ENCODE assay signal across 28 mouse cellular contexts in the genomic region with DNA sequence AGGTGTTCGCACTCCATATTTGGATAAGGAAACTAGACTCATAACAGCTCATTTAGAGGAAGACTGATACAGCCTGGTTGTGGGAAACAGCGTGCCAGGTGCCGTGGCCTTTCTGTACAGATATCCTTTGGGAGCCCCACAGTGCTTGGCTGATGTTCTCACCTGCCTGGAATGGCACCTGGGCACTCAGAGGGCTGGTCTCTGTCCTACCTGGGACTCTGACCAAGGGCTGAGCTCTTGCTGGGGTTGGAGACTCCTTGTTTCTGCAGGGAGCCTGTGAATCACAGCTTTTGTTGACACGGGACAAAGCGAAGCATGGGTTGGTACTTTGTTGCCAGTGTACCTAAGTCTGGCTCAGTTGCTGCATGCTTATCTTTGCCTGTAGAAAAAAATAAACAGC. TPM values are rescaled to one million over a fixed set of nuclear protein-coding genes. Genes with fewer than 3 reads are reported as not detected.
DNase-seq lines count a peak whose midpoint lies in the region; ATAC-seq and TF ChIP-seq lines count a peak whose summit lies in the region.
"Had no signal": no experiment of that assay in that cellular context is flagged by ENCODE, and none has a peak within 500 bp of the region (broad histone marks: within the 10 kb centered on the region; RNA-seq: fewer than 3 reads in every experiment).

No protein-coding gene starts in this region.

- no peak overlapping the region for H3K27ac ChIP-seq in heart, embryonic 10.5 days
- H3K27ac ChIP-seq in heart, embryonic 12.5 days (ENCODE audit: poor library complexity, severe bottlenecking), result no peak overlapping the region
- no peak overlapping the region for H3K27ac ChIP-seq in stomach, postnatal 0 days (replicated peaks)
- H3K27ac ChIP-seq: embryonic facial prominence, embryonic 13.5 days; embryonic facial prominence, embryonic 15.5 days; forebrain, embryonic 13.5 days; forebrain, embryonic 15.5 days had no signal

- peaks cover 6% of the 10 kb centered on the region; the same call in 1 of the 2 replicates for H3K4me1 ChIP-seq in heart, embryonic 10.5 days
- no peaks in the 10 kb centered on the region for H3K4me1 ChIP-seq in heart, embryonic 12.5 days (replicated peaks)
- no peaks in the 10 kb centered on the region for H3K4me1 ChIP-seq in stomach, postnatal 0 days (replicated peaks; ENCODE audit: control insufficient read depth, insufficient read depth)
- H3K4me1 ChIP-seq: forebrain, embryonic 13.5 days; forebrain, embryonic 15.5 days had no signal

- no peak for TF ChIP-seq EP300 in stomach, postnatal 0 days (optimal IDR thresholded peaks at IDR 0.05)

- peak; percentile 70 for DNase-seq in heart, embryonic 10.5 days (ENCODE audit: low spot score)
- peak; percentile 35 for DNase-seq in stomach, postnatal 0 days (ENCODE audit: low spot score)
- DNase-seq in testis, postnatal 10 days (ENCODE audit: low spot score), result peak; percentile 39
- no peak for DNase-seq in kidney, postnatal 10 days
- DNase-seq: adrenal gland, adult 2 months; adrenal gland, postnatal 10 days; adrenal gland, postnatal 25 days; cerebellum, adult 11 months; cerebellum, adult 18-20 months; cerebellum, adult 8-10 months; cerebellum, adult 9-11 months; cerebellum, postnatal 14 days; cerebellum, postnatal 36 days; embryo, embryonic 11 days had no signal

- H3K4me3 ChIP-seq in heart, embryonic 10.5 days, result no peak overlapping the region
- H3K4me3 ChIP-seq in heart, embryonic 12.5 days, result no peak overlapping the region
- H3K4me3 ChIP-seq in stomach, postnatal 0 days (ENCODE audit: low read depth, low read length), result no peak overlapping the region
- H3K4me3 ChIP-seq: embryonic facial prominence, embryonic 13.5 days; embryonic facial prominence, embryonic 15.5 days; forebrain, embryonic 13.5 days; forebrain, embryonic 15.5 days had no signal

- H3K27me3 ChIP-seq in heart, embryonic 10.5 days (ENCODE audit: insufficient read depth, poor library complexity, severe bottlenecking), result peaks cover 21% of the 10 kb centered on the region
- peaks cover 33% of the 10 kb centered on the region for H3K27me3 ChIP-seq in heart, embryonic 12.5 days (replicated peaks)
- no peaks in the 10 kb centered on the region for H3K27me3 ChIP-seq in stomach, postnatal 0 days (ENCODE audit: control insufficient read depth, insufficient read depth, low read length)
- H3K27me3 ChIP-seq: embryonic facial prominence, embryonic 13.5 days; embryonic facial prominence, embryonic 15.5 days; forebrain, embryonic 13.5 days; forebrain, embryonic 15.5 days had no signal

- H3K4me2 ChIP-seq in heart, embryonic 12.5 days, result no peak overlapping the region
- H3K4me2 ChIP-seq in stomach, postnatal 0 days (replicated peaks; ENCODE audit: low read depth), result no peak overlapping the region
- H3K4me2 ChIP-seq: embryonic facial prominence, embryonic 13.5 days; embryonic facial prominence, embryonic 15.5 days; forebrain, embryonic 13.5 days; forebrain, embryonic 15.5 days had no signal

- H3K9me3 ChIP-seq in heart, embryonic 10.5 days, result no peaks in the 10 kb centered on the region
- H3K9me3 ChIP-seq in heart, embryonic 12.5 days (replicated peaks), result no peaks in the 10 kb centered on the region
- H3K9me3 ChIP-seq in stomach, postnatal 0 days (ENCODE audit: control insufficient read depth, low read length), result no peaks in the 10 kb centered on the region
- H3K9me3 ChIP-seq: embryonic facial prominence, embryonic 13.5 days; embryonic facial prominence, embryonic 15.5 days; forebrain, embryonic 13.5 days; forebrain, embryonic 15.5 days had no signal

- no peak for TF ChIP-seq CTCF in stomach, postnatal 0 days (IDR thresholded peaks at IDR 0.05; ENCODE audit: low read depth)

- H3K36me3 ChIP-seq in heart, embryonic 10.5 days, result no peaks in the 10 kb centered on the region
- H3K36me3 ChIP-seq in heart, embryonic 12.5 days, result no peaks in the 10 kb centered on the region
- H3K36me3 ChIP-seq in stomach, postnatal 0 days (ENCODE audit: control insufficient read depth, insufficient read depth, low read length), result no peaks in the 10 kb centered on the region
- H3K36me3 ChIP-seq: embryonic facial prominence, embryonic 13.5 days; embryonic facial prominence, embryonic 15.5 days; forebrain, embryonic 15.5 days had no signal

- ATAC-seq in heart, embryonic 12.5 days (ENCODE audit: insufficient number of reproducible peaks, low FRiP score), result no peak
- ATAC-seq in stomach, postnatal 0 days (ENCODE audit: low FRiP score, low TSS enrichment), result peak; percentile 47
- ATAC-seq in erythroblast, adult 5-6 weeks (replicated peaks; ENCODE audit: low FRiP score, poor library complexity, severe bottlenecking), result no peak
- ATAC-seq: forebrain, embryonic 13.5 days; forebrain, embryonic 15.5 days had no signal

- 64% methylated on average over 5 of the region's 5 CpGs for WGBS in heart, embryonic 10.5 days
- WGBS in heart, embryonic 12.5 days, result 64% methylated on average over 5 of the region's 5 CpGs
- WGBS in stomach, postnatal 0 days, result 63% methylated on average over 5 of the region's 5 CpGs

- H3K9ac ChIP-seq in heart, embryonic 12.5 days, result no peak overlapping the region
- H3K9ac ChIP-seq in stomach, postnatal 0 days (ENCODE audit: low read length), result no peak overlapping the region
- H3K9ac ChIP-seq: embryonic facial prominence, embryonic 13.5 days; embryonic facial prominence, embryonic 15.5 days; forebrain, embryonic 13.5 days; forebrain, embryonic 15.5 days had no signal

RNA-seq across cellular contexts. Expression of a gene that starts 1.8 kb away (rescaled TPM):
- 0.10 TPM in 1 of 2 replicates, not detected in the other for polyA plus RNA-seq in heart, embryonic 10.5 days (2016; fragmentation: Nextera tagmentation; extraction: Ambion mirVana)
- polyA plus RNA-seq in heart, embryonic 12.5 days (2016; fragmentation: Nextera tagmentation; extraction: Ambion mirVana), result not detected in 2 replicates
- 0.57 and 0.94 TPM in 2 replicates for polyA plus RNA-seq in stomach, postnatal 0 days (2015; fragmentation: Nextera tagmentation; extraction: Ambion mirVana)
- not detected in 2 replicates for total RNA-seq in erythroblast, adult 5-6 weeks (2015; ENCODE audit: low replicate concordance)
- not detected in 2 replicates for total RNA-seq in erythroblast, adult 5-6 weeks (2017; ENCODE audit: low replicate concordance)
- total RNA-seq: adrenal gland, adult 2 months; adrenal gland, postnatal 10 days; adrenal gland, postnatal 25 days; adrenal gland, postnatal 4 days; common myeloid progenitor, adult 5-6 weeks; MEL had no signal
- polyA plus RNA-seq: adrenal gland, adult 2 months; C2C12; forebrain, embryonic 11.5 days; forebrain, embryonic 13.5 days; forebrain, embryonic 15.5 days had no signal

RNA-seq across cellular contexts. Expression of a gene that starts 12.8 kb away (rescaled TPM):
- 0.26 and 0.29 TPM in 2 replicates for polyA plus RNA-seq in heart, embryonic 10.5 days (2016; fragmentation: Nextera tagmentation; extraction: Ambion mirVana)
- 0.06 and 0.28 TPM in 2 replicates for polyA plus RNA-seq in heart, embryonic 12.5 days (2016; fragmentation: Nextera tagmentation; extraction: Ambion mirVana)
- 0.18 and 0.21 TPM in 2 replicates for polyA plus RNA-seq in stomach, postnatal 0 days (2015; fragmentation: Nextera tagmentation; extraction: Ambion mirVana)
- total RNA-seq in erythroblast, adult 5-6 weeks (2015; ENCODE audit: low replicate concordance), result not detected in 2 replicates
- total RNA-seq in erythroblast, adult 5-6 weeks (2017; ENCODE audit: low replicate concordance), result not detected in 2 replicates
- total RNA-seq: adrenal gland, adult 2 months; adrenal gland, postnatal 25 days; common myeloid progenitor, adult 5-6 weeks; MEL had no signal
- polyA plus RNA-seq: adrenal gland, adult 2 months; C2C12; forebrain, embryonic 13.5 days had no signal

RNA-seq across cellular contexts. Expression of a gene that starts 25.0 kb away (rescaled TPM):
- polyA plus RNA-seq in heart, embryonic 10.5 days (2016; fragmentation: Nextera tagmentation; extraction: Ambion mirVana), result not detected in 2 replicates
- polyA plus RNA-seq in heart, embryonic 12.5 days (2016; fragmentation: Nextera tagmentation; extraction: Ambion mirVana), result not detected in 2 replicates
- polyA plus RNA-seq in stomach, postnatal 0 days (2015; fragmentation: Nextera tagmentation; extraction: Ambion mirVana), result 0.06 TPM in 1 of 2 replicates, not detected in the other
- not detected in 2 replicates for total RNA-seq in erythroblast, adult 5-6 weeks (2015; ENCODE audit: low replicate concordance)
- total RNA-seq in erythroblast, adult 5-6 weeks (2017; ENCODE audit: low replicate concordance), result not detected in 2 replicates
- total RNA-seq: adrenal gland, adult 2 months; adrenal gland, postnatal 10 days; adrenal gland, postnatal 25 days; adrenal gland, postnatal 4 days; common myeloid progenitor, adult 5-6 weeks; ES-E14; MEL had no signal
- polyA plus RNA-seq: adrenal gland, adult 2 months; brain, embryonic 14.5 days; C2C12; embryonic facial prominence, embryonic 11.5 days; embryonic facial prominence, embryonic 13.5 days; forebrain, embryonic 11.5 days; forebrain, embryonic 13.5 days; forebrain, embryonic 15.5 days had no signal

RNA-seq across cellular contexts. Expression of a gene that starts 42.9 kb away (rescaled TPM):
- not detected in 2 replicates for polyA plus RNA-seq in heart, embryonic 10.5 days (2016; fragmentation: Nextera tagmentation; extraction: Ambion mirVana)
- not detected in 2 replicates for polyA plus RNA-seq in heart, embryonic 12.5 days (2016; fragmentation: Nextera tagmentation; extraction: Ambion mirVana)
- 0.10 and 0.15 TPM in 2 replicates for polyA plus RNA-seq in stomach, postnatal 0 days (2015; fragmentation: Nextera tagmentation; extraction: Ambion mirVana)
- total RNA-seq in erythroblast, adult 5-6 weeks (2015; ENCODE audit: low replicate concordance), result not detected in 2 replicates
- not detected in 2 replicates for total RNA-seq in erythroblast, adult 5-6 weeks (2017; ENCODE audit: low replicate concordance)
- total RNA-seq: adrenal gland, adult 2 months; adrenal gland, postnatal 10 days; adrenal gland, postnatal 25 days; adrenal gland, postnatal 4 days; common myeloid progenitor, adult 5-6 weeks; ES-E14; MEL had no signal
- polyA plus RNA-seq: adrenal gland, adult 2 months; brain, embryonic 14.5 days; C2C12; embryonic facial prominence, embryonic 11.5 days; embryonic facial prominence, embryonic 13.5 days; forebrain, embryonic 11.5 days; forebrain, embryonic 13.5 days; forebrain, embryonic 15.5 days had no signal

RNA-seq across cellular contexts. Expression of a gene that starts 52.5 kb away (rescaled TPM):
- polyA plus RNA-seq in heart, embryonic 10.5 days (2016; fragmentation: Nextera tagmentation; extraction: Ambion mirVana), result not detected in 2 replicates
- polyA plus RNA-seq in heart, embryonic 12.5 days (2016; fragmentation: Nextera tagmentation; extraction: Ambion mirVana), result not detected in 2 replicates
- not detected in 2 replicates for polyA plus RNA-seq in stomach, postnatal 0 days (2015; fragmentation: Nextera tagmentation; extraction: Ambion mirVana)
- total RNA-seq in erythroblast, adult 5-6 weeks (2015; ENCODE audit: low replicate concordance), result not detected in 2 replicates
- total RNA-seq in erythroblast, adult 5-6 weeks (2017; ENCODE audit: low replicate concordance), result not detected in 2 replicates
- total RNA-seq: adrenal gland, adult 2 months; adrenal gland, postnatal 10 days; adrenal gland, postnatal 25 days; adrenal gland, postnatal 4 days; common myeloid progenitor, adult 5-6 weeks; ES-E14; MEL had no signal
- polyA plus RNA-seq: adrenal gland, adult 2 months; brain, embryonic 14.5 days; C2C12; embryonic facial prominence, embryonic 11.5 days; embryonic facial prominence, embryonic 13.5 days; embryonic facial prominence, embryonic 15.5 days; forebrain, embryonic 11.5 days; forebrain, embryonic 13.5 days; forebrain, embryonic 15.5 days had no signal
